Mouse (Mus musculus): ENCODE data around the gene Gm17571. TPM values are rescaled to one million over a fixed set of nuclear protein-coding genes. Genes with fewer than 3 reads are reported as not detected.

The Gm17571 gene
- polyA plus RNA-seq, 2 experiments: not detected

- no peak overlapping the region for H3K27ac ChIP-seq
- H3K27me3 ChIP-seq (ENCODE audit: control insufficient read depth, insufficient read depth, low read length): no peaks in the 10 kb centered on the region
- peaks cover 0 to 9% of the 10 kb centered on the region in 2 experiments; a peak in 2 of 4 replicates for H3K4me1 ChIP-seq (replicated peaks; ENCODE audit: control insufficient read depth in 2 of 2, insufficient read depth in 2 of 2, low read length in 1 of 2)
- no peak for TF ChIP-seq EP300 (IDR thresholded peaks at IDR 0.05; ENCODE audit: low read depth)
- no peak for TF ChIP-seq CTCF (IDR thresholded peaks at IDR 0.05; ENCODE audit: low read depth)
- H3K4me2 ChIP-seq (ENCODE audit: low read depth): peak overlapping the region; percentile 28
- no peaks in the 10 kb centered on the region for H3K9me3 ChIP-seq (ENCODE audit: control insufficient read depth, low read length)
- ATAC-seq (ENCODE audit: insufficient read depth) (no peak), DNase-seq (ENCODE audit: low read depth in 3 of 3, low spot score in 3 of 3) (no peak)
- H3K36me3 ChIP-seq (replicated peaks; ENCODE audit: control insufficient read depth, insufficient read depth, low read depth): no peaks in the 10 kb centered on the region
- H3K9ac ChIP-seq (replicated peaks): no peak overlapping the region
- WGBS (ENCODE audit: insufficient replicate concordance): 34% methylated on average over 10 of the region's 10 CpGs
- no peak overlapping the region for H3K4me3 ChIP-seq (ENCODE audit: insufficient read depth in 1 of 2, low read depth in 2 of 2, low read length in 2 of 2)
Measured at GRCm38 (mm10) chr9:13466816-13467215, 20.3 kb upstream of the Gm17571 start.

- H3K9ac ChIP-seq (replicated peaks): no peak overlapping the region
- H3K9me3 ChIP-seq (ENCODE audit: control insufficient read depth, low read length): no peaks in the 10 kb centered on the region
- H3K36me3 ChIP-seq (replicated peaks; ENCODE audit: control insufficient read depth, insufficient read depth, low read depth): no peaks in the 10 kb centered on the region
- no peaks in the 10 kb centered on the region for H3K27me3 ChIP-seq (ENCODE audit: control insufficient read depth, insufficient read depth, low read length)
- DNase-seq (ENCODE audit: low read depth in 3 of 3, low spot score in 3 of 3) (no peak), ATAC-seq (ENCODE audit: insufficient read depth) (no peak)
- H3K4me1 ChIP-seq (replicated peaks; ENCODE audit: control insufficient read depth in 2 of 2, insufficient read depth in 2 of 2, low read length in 1 of 2): peaks cover 0 to 9% of the 10 kb centered on the region in 2 experiments; a peak in 2 of 4 replicates
- H3K4me3 ChIP-seq (ENCODE audit: insufficient read depth in 1 of 2, low read depth in 2 of 2, low read length in 2 of 2): no peak overlapping the region
- no peak for TF ChIP-seq EP300 (IDR thresholded peaks at IDR 0.05; ENCODE audit: low read depth)
- no peak for TF ChIP-seq CTCF (IDR thresholded peaks at IDR 0.05; ENCODE audit: low read depth)
- H3K27ac ChIP-seq: no peak overlapping the region
- 25% methylated on average over 4 of the region's 4 CpGs for WGBS (ENCODE audit: insufficient replicate concordance)
- peak overlapping the region; percentile 28 for H3K4me2 ChIP-seq (ENCODE audit: low read depth)
Measured at GRCm38 (mm10) chr9:13466351-13466750, 19.8 kb upstream of the Gm17571 start.

GRCm38 (mm10) chr9:13465358-13466020, 18.9 kb upstream of the Gm17571 start:
- DNase-seq (ENCODE audit: low read depth in 3 of 3, low spot score in 3 of 3): no peak
- no peak overlapping the region for H3K9ac ChIP-seq (replicated peaks)
- TF ChIP-seq CTCF (IDR thresholded peaks at IDR 0.05; ENCODE audit: low read depth) (no peak), EP300 (IDR thresholded peaks at IDR 0.05; ENCODE audit: low read depth) (no peak)
- H3K36me3 ChIP-seq (replicated peaks; ENCODE audit: control insufficient read depth, insufficient read depth, low read depth): no peaks in the 10 kb centered on the region
- H3K4me3 ChIP-seq (ENCODE audit: insufficient read depth in 1 of 2, low read depth in 2 of 2, low read length in 2 of 2): no peak overlapping the region
- H3K27me3 ChIP-seq (ENCODE audit: control insufficient read depth, insufficient read depth, low read length): no peaks in the 10 kb centered on the region
- WGBS (ENCODE audit: insufficient replicate concordance): 47% methylated on average over 4 of the region's 4 CpGs
- no peak overlapping the region for H3K4me2 ChIP-seq (ENCODE audit: low read depth)
- H3K4me1 ChIP-seq (replicated peaks; ENCODE audit: control insufficient read depth in 2 of 2, insufficient read depth in 2 of 2, low read length in 1 of 2): peaks cover 0 to 7% of the 10 kb centered on the region in 2 experiments; a peak in 2 of 4 replicates
- H3K9me3 ChIP-seq (ENCODE audit: control insufficient read depth, low read length): no peaks in the 10 kb centered on the region
- H3K27ac ChIP-seq: no peak overlapping the region
- ATAC-seq (ENCODE audit: insufficient read depth): no peak

GRCm38 (mm10) chr9:13460926-13461325, 14.4 kb upstream of the Gm17571 start:
- H3K4me1 ChIP-seq (replicated peaks; ENCODE audit: control insufficient read depth in 2 of 2, insufficient read depth in 2 of 2, low read length in 1 of 2): no peaks in the 10 kb centered on the region
- no peaks in the 10 kb centered on the region for H3K27me3 ChIP-seq (ENCODE audit: control insufficient read depth, insufficient read depth, low read length)
- no peak overlapping the region for H3K9ac ChIP-seq (replicated peaks)
- H3K36me3 ChIP-seq (replicated peaks; ENCODE audit: control insufficient read depth, insufficient read depth, low read depth): no peaks in the 10 kb centered on the region
- DNase-seq (ENCODE audit: low read depth in 3 of 3, low spot score in 3 of 3) (no peak), ATAC-seq (ENCODE audit: insufficient read depth) (no peak)
- H3K9me3 ChIP-seq (ENCODE audit: control insufficient read depth, low read length): no peaks in the 10 kb centered on the region
- no peak overlapping the region for H3K4me3 ChIP-seq (ENCODE audit: insufficient read depth in 1 of 2, low read depth in 2 of 2, low read length in 2 of 2)
- TF ChIP-seq EP300 (IDR thresholded peaks at IDR 0.05; ENCODE audit: low read depth) (no peak), CTCF (IDR thresholded peaks at IDR 0.05; ENCODE audit: low read depth) (no peak)
- no peak overlapping the region for H3K4me2 ChIP-seq (ENCODE audit: low read depth)
- no peak overlapping the region for H3K27ac ChIP-seq
- 79% methylated on average over 1 of the region's 1 CpGs for WGBS (ENCODE audit: insufficient replicate concordance)

GRCm38 (mm10) chr9:13460012-13460411, 13.5 kb upstream of the Gm17571 start:
- no peak overlapping the region for H3K9ac ChIP-seq (replicated peaks)
- no peaks in the 10 kb centered on the region for H3K9me3 ChIP-seq (ENCODE audit: control insufficient read depth, low read length)
- H3K4me2 ChIP-seq (ENCODE audit: low read depth): no peak overlapping the region
- H3K36me3 ChIP-seq (replicated peaks; ENCODE audit: control insufficient read depth, insufficient read depth, low read depth): no peaks in the 10 kb centered on the region
- no peak overlapping the region for H3K4me3 ChIP-seq (ENCODE audit: insufficient read depth in 1 of 2, low read depth in 2 of 2, low read length in 2 of 2)
- no peaks in the 10 kb centered on the region for H3K27me3 ChIP-seq (ENCODE audit: control insufficient read depth, insufficient read depth, low read length)
- H3K27ac ChIP-seq: no peak overlapping the region
- ATAC-seq (ENCODE audit: insufficient read depth): no peak
- no peak for TF ChIP-seq EP300 (IDR thresholded peaks at IDR 0.05; ENCODE audit: low read depth)
- no peak for TF ChIP-seq CTCF (IDR thresholded peaks at IDR 0.05; ENCODE audit: low read depth)
- 68% methylated on average over 3 of the region's 3 CpGs for WGBS (ENCODE audit: insufficient replicate concordance)
- H3K4me1 ChIP-seq (replicated peaks; ENCODE audit: control insufficient read depth in 2 of 2, insufficient read depth in 2 of 2, low read length in 1 of 2): no peaks in the 10 kb centered on the region
- no peak for DNase-seq (ENCODE audit: low read depth in 3 of 3, low spot score in 3 of 3)
